Mouse (Mus musculus): ENCODE data around the gene Lcp2.

Lcp2 gene

GRCm38 (mm10) chr11:34046767-34047541 lies at the start of gene Lcp2:
Lcp2 (plus strand) TSS chr11:34046920.
- DNase-seq (ENCODE audit: low spot score in 2 of 2) = no peak

GRCm38 (mm10) chr11:33998244-33998643 lies 48.5 kb upstream of the Lcp2 start:
- DNase-seq (ENCODE audit: low spot score in 2 of 2) = no peak

- DNase-seq (ENCODE audit: low spot score in 2 of 2) = no peak
Observed at GRCm38 (mm10) chr11:34000416-34000815, 46.3 kb upstream of the Lcp2 start.

GRCm38 (mm10) chr11:34001938-34002592 lies 44.7 kb upstream of the Lcp2 start:
- peak; percentile 42 to 72 for DNase-seq (ENCODE audit: low spot score in 2 of 2)

- no peak for DNase-seq (ENCODE audit: low spot score in 2 of 2)
Observed at GRCm38 (mm10) chr11:34002593-34002965, 44.1 kb upstream of the Lcp2 start.

GRCm38 (mm10) chr11:34007616-34008015 lies 39.1 kb upstream of the Lcp2 start:
- DNase-seq (ENCODE audit: low spot score in 2 of 2) = no peak

- DNase-seq (ENCODE audit: low spot score in 2 of 2) = peak; percentile 18 to 56
Observed at GRCm38 (mm10) chr11:34008214-34008613, 38.5 kb upstream of the Lcp2 start.

- peak; percentile 43 to 74 for DNase-seq (ENCODE audit: low spot score in 2 of 2)
Observed at GRCm38 (mm10) chr11:34008702-34009101, 38.0 kb upstream of the Lcp2 start.

GRCm38 (mm10) chr11:34009316-34010087 lies 37.2 kb upstream of the Lcp2 start:
- DNase-seq (ENCODE audit: low spot score in 2 of 2) = no peak

GRCm38 (mm10) chr11:34010133-34010858 lies 36.4 kb upstream of the Lcp2 start:
- DNase-seq (ENCODE audit: low spot score in 2 of 2) = no peak

GRCm38 (mm10) chr11:34010859-34011172 lies 35.9 kb upstream of the Lcp2 start:
- DNase-seq (ENCODE audit: low spot score in 2 of 2) = no peak

- no peak for DNase-seq (ENCODE audit: low spot score in 2 of 2)
Observed at GRCm38 (mm10) chr11:34012007-34012652, 34.6 kb upstream of the Lcp2 start.

- no peak for DNase-seq (ENCODE audit: low spot score in 2 of 2)
Observed at GRCm38 (mm10) chr11:34025091-34025490, 21.6 kb upstream of the Lcp2 start.

GRCm38 (mm10) chr11:34029658-34030057 lies 17.1 kb upstream of the Lcp2 start:
- no peak for DNase-seq (ENCODE audit: low spot score in 2 of 2)

- peak in 1 of 2 experiments; percentile 55 for DNase-seq (ENCODE audit: low spot score in 2 of 2)
Observed at GRCm38 (mm10) chr11:34031015-34031805, 15.5 kb upstream of the Lcp2 start.

GRCm38 (mm10) chr11:34034008-34034505 lies 12.7 kb upstream of the Lcp2 start:
- DNase-seq (ENCODE audit: low spot score in 2 of 2) = no peak

GRCm38 (mm10) chr11:34034794-34035193 lies 11.9 kb upstream of the Lcp2 start:
- DNase-seq (ENCODE audit: low spot score in 2 of 2) = no peak

GRCm38 (mm10) chr11:34035909-34036658 lies 10.6 kb upstream of the Lcp2 start:
- no peak for DNase-seq (ENCODE audit: low spot score in 2 of 2)

- no peak for DNase-seq (ENCODE audit: low spot score in 2 of 2)
Observed at GRCm38 (mm10) chr11:34040061-34040460, 6.7 kb upstream of the Lcp2 start.

GRCm38 (mm10) chr11:34042808-34043207 lies 3.9 kb upstream of the Lcp2 start:
- DNase-seq (ENCODE audit: low spot score in 2 of 2) = no peak

Measured in spleen, postnatal 10 days (tissue).